Mouse (Mus musculus): ENCODE data around the gene Gpr180. TPM values are rescaled to one million over a fixed set of nuclear protein-coding genes. Genes with fewer than 3 reads are reported as not detected.
A peak's percentile ranks its signal among the peaks of the same experiment; 100 is the strongest.
"Not testable (repeated sequence)": the region's sequence is repeated elsewhere in the genome, so short reads cannot be mapped to it uniquely, and the experiment has no call there.

The Gpr180 gene
- polyA plus RNA-seq, 1 experiment, result 17.3 TPM

GRCm38 (mm10) chr14:118101227-118101990 lies 35.5 kb upstream of the Gpr180 start:
- no peaks in the 10 kb centered on the region; the same call in 1 of the 2 replicates for H3K27me3 ChIP-seq (ENCODE audit: control insufficient read depth, insufficient read depth, low read length, poor library complexity, severe bottlenecking)
- no peaks in the 10 kb centered on the region for H3K4me1 ChIP-seq (ENCODE audit: control insufficient read depth, insufficient read depth, low read length)
- no peak overlapping the region for H3K4me3 ChIP-seq (ENCODE audit: low read depth, low read length)
- no peaks in the 10 kb centered on the region for H3K9me3 ChIP-seq (replicated peaks; ENCODE audit: control insufficient read depth, insufficient read depth, low read length, poor library complexity, severe bottlenecking)
- H3K36me3 ChIP-seq (ENCODE audit: control insufficient read depth, insufficient read depth, low read length, poor library complexity, severe bottlenecking), result no peaks in the 10 kb centered on the region
- H3K9ac ChIP-seq (ENCODE audit: low read depth, poor library complexity, severe bottlenecking), result no peak overlapping the region
- H3K27ac ChIP-seq (ENCODE audit: insufficient read depth, low read length), result no peak overlapping the region
- TF ChIP-seq EP300 (IDR thresholded peaks at IDR 0.05; ENCODE audit: insufficient read depth, low read depth, low read length) (no peak), CTCF (IDR thresholded peaks at IDR 0.05; ENCODE audit: low read depth, low read length) (no peak), POLR2A (IDR thresholded peaks at IDR 0.05; ENCODE audit: insufficient read depth, low read length) (no peak)

- not testable (repeated sequence) for H3K36me3 ChIP-seq (ENCODE audit: control insufficient read depth, insufficient read depth, low read length, poor library complexity, severe bottlenecking); H3K9ac ChIP-seq (ENCODE audit: low read depth, poor library complexity, severe bottlenecking); H3K4me3 ChIP-seq (ENCODE audit: low read depth, low read length); H3K4me1 ChIP-seq (ENCODE audit: control insufficient read depth, insufficient read depth, low read length); H3K27me3 ChIP-seq (ENCODE audit: control insufficient read depth, insufficient read depth, low read length, poor library complexity, severe bottlenecking); H3K27ac ChIP-seq (ENCODE audit: insufficient read depth, low read length); H3K9me3 ChIP-seq (replicated peaks; ENCODE audit: control insufficient read depth, insufficient read depth, low read length, poor library complexity, severe bottlenecking)
Measured at GRCm38 (mm10) chr14:118107479-118107878, 29.5 kb upstream of the Gpr180 start.

- no peak overlapping the region for H3K27ac ChIP-seq (ENCODE audit: insufficient read depth, low read length)
- H3K36me3 ChIP-seq (ENCODE audit: control insufficient read depth, insufficient read depth, low read length, poor library complexity, severe bottlenecking), result peaks cover 13% of the 10 kb centered on the region
- no peaks in the 10 kb centered on the region; the same call in 1 of the 2 replicates for H3K9me3 ChIP-seq (replicated peaks; ENCODE audit: control insufficient read depth, insufficient read depth, low read length, poor library complexity, severe bottlenecking)
- H3K4me3 ChIP-seq (ENCODE audit: low read depth, low read length), result no peak overlapping the region
- H3K27me3 ChIP-seq (ENCODE audit: control insufficient read depth, insufficient read depth, low read length, poor library complexity, severe bottlenecking), result no peaks in the 10 kb centered on the region
- no peak overlapping the region for H3K9ac ChIP-seq (ENCODE audit: low read depth, poor library complexity, severe bottlenecking)
- TF ChIP-seq CTCF (IDR thresholded peaks at IDR 0.05; ENCODE audit: low read depth, low read length), result no peak
- 0 out of 2 replicates have a peak, but pooled peaks have one; percentile 60 for TF ChIP-seq EP300 (IDR thresholded peaks at IDR 0.05; ENCODE audit: insufficient read depth, low read depth, low read length)
- H3K4me1 ChIP-seq (ENCODE audit: control insufficient read depth, insufficient read depth, low read length), result peaks cover 3% of the 10 kb centered on the region
Measured at GRCm38 (mm10) chr14:118113116-118113515, 23.8 kb upstream of the Gpr180 start.

GRCm38 (mm10) chr14:118124129-118124528 lies 12.8 kb upstream of the Gpr180 start:
- TF ChIP-seq EP300 (IDR thresholded peaks at IDR 0.05; ENCODE audit: insufficient read depth, low read depth, low read length) (no peak), POLR2A (IDR thresholded peaks at IDR 0.05; ENCODE audit: insufficient read depth, low read length) (no peak), CTCF (IDR thresholded peaks at IDR 0.05; ENCODE audit: low read depth, low read length) (no peak)
- Histone ChIP-seq H3K4me1 (ENCODE audit: control insufficient read depth, insufficient read depth, low read length) (no peaks in the 10 kb centered on the region), H3K36me3 (ENCODE audit: control insufficient read depth, insufficient read depth, low read length, poor library complexity, severe bottlenecking) (peaks cover 12% of the 10 kb centered on the region), H3K9ac (ENCODE audit: low read depth, poor library complexity, severe bottlenecking) (no peak overlapping the region), H3K4me3 (ENCODE audit: low read depth, low read length) (no peak overlapping the region), H3K27me3 (ENCODE audit: control insufficient read depth, insufficient read depth, low read length, poor library complexity, severe bottlenecking) (no peaks in the 10 kb centered on the region), H3K9me3 (replicated peaks; ENCODE audit: control insufficient read depth, insufficient read depth, low read length, poor library complexity, severe bottlenecking) (no peaks in the 10 kb centered on the region), H3K27ac (ENCODE audit: insufficient read depth, low read length) (no peak overlapping the region)

GRCm38 (mm10) chr14:118124771-118125170 lies 12.2 kb upstream of the Gpr180 start:
- Histone ChIP-seq H3K4me3 (ENCODE audit: low read depth, low read length) (no peak overlapping the region), H3K9me3 (replicated peaks; ENCODE audit: control insufficient read depth, insufficient read depth, low read length, poor library complexity, severe bottlenecking) (no peaks in the 10 kb centered on the region), H3K4me1 (ENCODE audit: control insufficient read depth, insufficient read depth, low read length) (no peaks in the 10 kb centered on the region), H3K27me3 (ENCODE audit: control insufficient read depth, insufficient read depth, low read length, poor library complexity, severe bottlenecking) (no peaks in the 10 kb centered on the region), H3K36me3 (ENCODE audit: control insufficient read depth, insufficient read depth, low read length, poor library complexity, severe bottlenecking) (peaks cover 9% of the 10 kb centered on the region), H3K27ac (ENCODE audit: insufficient read depth, low read length) (no peak overlapping the region), H3K9ac (ENCODE audit: low read depth, poor library complexity, severe bottlenecking) (no peak overlapping the region)
- no peak for TF ChIP-seq CTCF (IDR thresholded peaks at IDR 0.05; ENCODE audit: low read depth, low read length)
- no peak for TF ChIP-seq EP300 (IDR thresholded peaks at IDR 0.05; ENCODE audit: insufficient read depth, low read depth, low read length)
- no peak for TF ChIP-seq POLR2A (IDR thresholded peaks at IDR 0.05; ENCODE audit: insufficient read depth, low read length)

GRCm38 (mm10) chr14:118126301-118126700 lies 10.7 kb upstream of the Gpr180 start:
- H3K9ac ChIP-seq (ENCODE audit: low read depth, poor library complexity, severe bottlenecking), result no peak overlapping the region
- TF ChIP-seq POLR2A (IDR thresholded peaks at IDR 0.05; ENCODE audit: insufficient read depth, low read length) (no peak), EP300 (IDR thresholded peaks at IDR 0.05; ENCODE audit: insufficient read depth, low read depth, low read length) (no peak), CTCF (IDR thresholded peaks at IDR 0.05; ENCODE audit: low read depth, low read length) (no peak)
- no peaks in the 10 kb centered on the region for H3K9me3 ChIP-seq (replicated peaks; ENCODE audit: control insufficient read depth, insufficient read depth, low read length, poor library complexity, severe bottlenecking)
- no peak overlapping the region for H3K27ac ChIP-seq (ENCODE audit: insufficient read depth, low read length)
- H3K36me3 ChIP-seq (ENCODE audit: control insufficient read depth, insufficient read depth, low read length, poor library complexity, severe bottlenecking), result peaks cover 6% of the 10 kb centered on the region
- no peaks in the 10 kb centered on the region for H3K27me3 ChIP-seq (ENCODE audit: control insufficient read depth, insufficient read depth, low read length, poor library complexity, severe bottlenecking)
- H3K4me3 ChIP-seq (ENCODE audit: low read depth, low read length), result no peak overlapping the region
- H3K4me1 ChIP-seq (ENCODE audit: control insufficient read depth, insufficient read depth, low read length), result no peaks in the 10 kb centered on the region
